Mouse (Mus musculus): ENCODE data around the gene Nphs1. TPM values are rescaled to one million over a fixed set of nuclear protein-coding genes. Genes with fewer than 3 reads are reported as not detected.

The Nphs1 gene
- total and polyA plus RNA-seq, 3 experiments = 1.2 to 2.3 TPM; not detected in 1

DNA sequence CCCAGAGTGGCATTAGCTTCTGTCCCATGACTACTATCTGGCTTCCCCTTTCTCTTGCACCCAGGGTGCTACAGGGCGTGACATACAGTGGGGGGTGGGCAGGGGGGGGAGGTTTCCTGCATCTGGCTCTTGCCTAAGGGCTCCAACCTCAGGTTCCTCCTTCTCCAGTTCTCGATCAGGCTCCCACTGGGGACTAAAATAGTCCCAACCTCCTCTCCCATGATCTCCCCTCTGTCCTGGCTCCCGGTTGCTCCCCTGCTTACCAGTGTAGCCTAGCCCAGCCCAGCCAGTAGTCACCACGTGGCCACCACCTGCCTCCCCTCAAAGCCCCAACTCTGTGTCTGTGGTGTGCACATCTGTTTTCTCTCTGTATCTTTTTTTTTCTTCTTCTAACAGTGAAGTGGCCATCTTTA lies 45.4 kb upstream of the Nphs1 start:
- Histone ChIP-seq H3K4me1 (ENCODE audit: control insufficient read depth in 1 of 2, insufficient read depth in 2 of 2, low read length in 2 of 2) (peaks cover 3 to 22% of the 10 kb centered on the region in 2 experiments), H3K9ac (ENCODE audit: control insufficient read depth, low read depth, low read length, poor library complexity, severe bottlenecking) (peak overlapping the region; percentile 50), H3K27ac (ENCODE audit: control insufficient read depth, low read depth, low read length) (peak overlapping the region; percentile 58), H3K27me3 (ENCODE audit: control insufficient read depth in 1 of 2, insufficient read depth in 2 of 2, low read length in 2 of 2) (no peaks in the 10 kb centered on the region; a peak in 1 of 4 replicates), H3K9me3 (replicated peaks; ENCODE audit: insufficient read depth, low read length) (no peaks in the 10 kb centered on the region), H3K4me3 (ENCODE audit: control insufficient read depth in 1 of 2, insufficient read depth in 1 of 2, low read depth in 2 of 2, low read length in 2 of 2) (peak overlapping the region in 1 of 2 experiments; percentile 9; a peak in 1 of 4 replicates), H3K79me2 (ENCODE audit: control insufficient read depth, insufficient read depth, low read length, poor library complexity) (no peaks in the 10 kb centered on the region), H3K36me3 (ENCODE audit: control insufficient read depth in 1 of 2, insufficient read depth in 2 of 2, low read length in 2 of 2) (peaks cover 0 to 16% of the 10 kb centered on the region in 2 experiments; a peak in 2 of 4 replicates)
- peak; percentile 80 for DNase-seq (ENCODE audit: low read depth, low spot score)
- TF ChIP-seq ETS1 (IDR thresholded peaks at IDR 0.05; ENCODE audit: low read depth, low read length) (peak; percentile 46; the same call in 1 of the 2 replicates), MAFK (IDR thresholded peaks at IDR 0.05; ENCODE audit: borderline replicate concordance, low read depth, low read length) (no peak), MXI1 (IDR thresholded peaks at IDR 0.05; ENCODE audit: low read depth, low read length) (peak; percentile 23; the same call in 1 of the 2 replicates), KAT2A (conservative IDR thresholded peaks at IDR 0.05; ENCODE audit: low read depth, low read length) (no peak), HCFC1 (IDR thresholded peaks at IDR 0.05; ENCODE audit: low read depth, low read length) (peak; percentile 25; the same call in 1 of the 2 replicates), MYB (IDR thresholded peaks at IDR 0.05; ENCODE audit: low read depth, low read length) (no peak), POLR2A (IDR thresholded peaks at IDR 0.05; ENCODE audit: control insufficient read depth in 1 of 2, insufficient read depth in 1 of 2, low read depth in 1 of 2, low read length in 2 of 2, poor library complexity in 1 of 2) (peak in 1 of 2 experiments; percentile 48; a peak in 1 of 4 replicates), MAX (IDR thresholded peaks at IDR 0.05; ENCODE audit: low read length) (peak; percentile 65), CHD2 (IDR thresholded peaks at IDR 0.05; ENCODE audit: low read length) (no peak; the same call in 1 of the 2 replicates), UBTF (IDR thresholded peaks at IDR 0.05; ENCODE audit: borderline replicate concordance, insufficient read depth, low read depth, low read length) (no peak), USF1 (IDR thresholded peaks at IDR 0.05; ENCODE audit: low read depth, low read length) (peak; percentile 48; the same call in 1 of the 2 replicates), TBP (IDR thresholded peaks at IDR 0.05; ENCODE audit: low read depth, low read length) (0 out of 2 replicates have a peak, but pooled peaks have one; percentile 42), NRF1 (IDR thresholded peaks at IDR 0.05; ENCODE audit: insufficient read depth, low read depth, low read length, poor library complexity, severe bottlenecking) (no peak), MAZ (IDR thresholded peaks at IDR 0.05; ENCODE audit: low read depth, low read length) (peak; percentile 75), SIN3A (IDR thresholded peaks at IDR 0.05; ENCODE audit: low read length) (peak; percentile 58), ZNF384 (IDR thresholded peaks at IDR 0.05; ENCODE audit: low read depth, low read length) (0 out of 2 replicates have a peak, but pooled peaks have one; percentile 8), NELFE (IDR thresholded peaks at IDR 0.05; ENCODE audit: low read depth, low read length) (peak; percentile 28; the same call in 1 of the 2 replicates), EP300 (IDR thresholded peaks at IDR 0.05; ENCODE audit: low read depth in 1 of 2, low read length in 2 of 2) (peak; percentile 43 to 50; a peak in 3 of 4 replicates), TCF12 (IDR thresholded peaks at IDR 0.05; ENCODE audit: low read depth, low read length) (0 out of 2 replicates have a peak, but pooled peaks have one; percentile 21)

DNA sequence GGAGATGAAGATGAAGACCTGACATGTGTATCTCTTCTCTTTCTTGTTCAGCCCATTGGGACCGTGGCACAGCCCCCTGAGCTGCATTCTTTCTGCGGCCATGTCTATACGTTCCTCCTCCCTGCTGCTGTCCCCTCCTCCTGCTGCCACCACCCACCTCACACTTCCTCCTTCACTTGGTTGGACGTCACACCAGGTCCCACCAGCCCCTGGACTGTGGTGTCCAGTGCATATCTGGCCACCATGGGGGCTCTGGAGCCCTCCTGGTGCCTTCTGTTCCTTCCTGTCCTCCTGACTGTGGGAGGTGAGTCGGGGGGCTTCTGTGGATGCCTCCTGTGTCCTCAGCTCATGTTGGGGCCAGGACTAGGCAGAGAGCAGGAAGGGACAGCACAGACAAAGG lies 44.5 kb upstream of the Nphs1 start, which contains the start of gene Tyrobp:
Gene Tyrobp (plus strand): TSS at position 165 of the 400 bp plus-strand sequence.
- H3K4me1 ChIP-seq (ENCODE audit: control insufficient read depth in 1 of 2, insufficient read depth in 2 of 2, low read length in 2 of 2) = peaks cover 3 to 25% of the 10 kb centered on the region in 2 experiments
- H3K27me3 ChIP-seq (ENCODE audit: control insufficient read depth in 1 of 2, insufficient read depth in 2 of 2, low read length in 2 of 2) = no peaks in the 10 kb centered on the region; a peak in 1 of 4 replicates
- no peaks in the 10 kb centered on the region for H3K9me3 ChIP-seq (replicated peaks; ENCODE audit: insufficient read depth, low read length)
- peak within 1 kb of the TSS in 1 of 2 experiments; percentile 9; a peak in 1 of 4 replicates for H3K4me3 ChIP-seq (ENCODE audit: control insufficient read depth in 1 of 2, insufficient read depth in 1 of 2, low read depth in 2 of 2, low read length in 2 of 2)
- DNase-seq (ENCODE audit: low read depth, low spot score) = peak; percentile 24
- peak within 1 kb of the TSS; percentile 50 for H3K9ac ChIP-seq (ENCODE audit: control insufficient read depth, low read depth, low read length, poor library complexity, severe bottlenecking)
- peaks cover 0 to 16% of the 10 kb centered on the region in 2 experiments; a peak in 2 of 4 replicates for H3K36me3 ChIP-seq (ENCODE audit: control insufficient read depth in 1 of 2, insufficient read depth in 2 of 2, low read length in 2 of 2)
- TF ChIP-seq EP300 (IDR thresholded peaks at IDR 0.05; ENCODE audit: low read depth in 1 of 2, low read length in 2 of 2) = no peak
- no peak for TF ChIP-seq CHD1 (IDR thresholded peaks at IDR 0.05; ENCODE audit: low read depth, low read length)
- no peak for TF ChIP-seq TCF12 (IDR thresholded peaks at IDR 0.05; ENCODE audit: low read depth, low read length)
- no peak for TF ChIP-seq GATA1 (IDR thresholded peaks at IDR 0.05; ENCODE audit: low read depth, low read length)
- no peak for TF ChIP-seq TBP (IDR thresholded peaks at IDR 0.05; ENCODE audit: low read depth, low read length)
- no peak for TF ChIP-seq RCOR1 (IDR thresholded peaks at IDR 0.05; ENCODE audit: low read depth, low read length)
- no peak for TF ChIP-seq GABPA (IDR thresholded peaks at IDR 0.05; ENCODE audit: low read depth, low read length)
- no peak for TF ChIP-seq CTCF (IDR thresholded peaks at IDR 0.05 in 2 of 3, conservative IDR thresholded peaks at IDR 0.05 in 1 of 3; ENCODE audit: control insufficient read depth in 1 of 3, insufficient read depth in 1 of 3, low read depth in 2 of 3, low read length in 3 of 3, poor library complexity in 1 of 3, severe bottlenecking in 1 of 3)
- TF ChIP-seq POLR2A (IDR thresholded peaks at IDR 0.05; ENCODE audit: control insufficient read depth in 1 of 2, insufficient read depth in 1 of 2, low read depth in 1 of 2, low read length in 2 of 2, poor library complexity in 1 of 2) = no peak
- no peak for TF ChIP-seq UBTF (IDR thresholded peaks at IDR 0.05; ENCODE audit: borderline replicate concordance, insufficient read depth, low read depth, low read length)
- TF ChIP-seq ZNF384 (IDR thresholded peaks at IDR 0.05; ENCODE audit: low read depth, low read length) = no peak
- TF ChIP-seq USF2 (IDR thresholded peaks at IDR 0.05; ENCODE audit: borderline replicate concordance in 1 of 2, insufficient read depth in 1 of 2, low read depth in 1 of 2, low read length in 2 of 2) = no peak
- TF ChIP-seq MYB (IDR thresholded peaks at IDR 0.05; ENCODE audit: low read depth, low read length) = no peak
- no peak for TF ChIP-seq SIN3A (IDR thresholded peaks at IDR 0.05; ENCODE audit: low read length)
- no peak for TF ChIP-seq JUND (IDR thresholded peaks at IDR 0.05; ENCODE audit: low read depth, low read length)
- no peak for TF ChIP-seq ZMIZ1 (IDR thresholded peaks at IDR 0.05; ENCODE audit: low read depth, low read length)
- TF ChIP-seq ELF1 (IDR thresholded peaks at IDR 0.05; ENCODE audit: low read depth, low read length) = no peak
- no peaks in the 10 kb centered on the region for H3K79me2 ChIP-seq (ENCODE audit: control insufficient read depth, insufficient read depth, low read length, poor library complexity)
- H3K27ac ChIP-seq (ENCODE audit: control insufficient read depth, low read depth, low read length) = peak within 1 kb of the TSS; percentile 58
